Mouse (Mus musculus): Measurements from ENCODE around the gene Trip11. TPM values are rescaled to one million over a fixed set of nuclear protein-coding genes. Genes with fewer than 3 reads are reported as not detected.

Trip11 gene
- total RNA-seq, 1 experiment from 2014 or later: 99.6 TPM

DNA sequence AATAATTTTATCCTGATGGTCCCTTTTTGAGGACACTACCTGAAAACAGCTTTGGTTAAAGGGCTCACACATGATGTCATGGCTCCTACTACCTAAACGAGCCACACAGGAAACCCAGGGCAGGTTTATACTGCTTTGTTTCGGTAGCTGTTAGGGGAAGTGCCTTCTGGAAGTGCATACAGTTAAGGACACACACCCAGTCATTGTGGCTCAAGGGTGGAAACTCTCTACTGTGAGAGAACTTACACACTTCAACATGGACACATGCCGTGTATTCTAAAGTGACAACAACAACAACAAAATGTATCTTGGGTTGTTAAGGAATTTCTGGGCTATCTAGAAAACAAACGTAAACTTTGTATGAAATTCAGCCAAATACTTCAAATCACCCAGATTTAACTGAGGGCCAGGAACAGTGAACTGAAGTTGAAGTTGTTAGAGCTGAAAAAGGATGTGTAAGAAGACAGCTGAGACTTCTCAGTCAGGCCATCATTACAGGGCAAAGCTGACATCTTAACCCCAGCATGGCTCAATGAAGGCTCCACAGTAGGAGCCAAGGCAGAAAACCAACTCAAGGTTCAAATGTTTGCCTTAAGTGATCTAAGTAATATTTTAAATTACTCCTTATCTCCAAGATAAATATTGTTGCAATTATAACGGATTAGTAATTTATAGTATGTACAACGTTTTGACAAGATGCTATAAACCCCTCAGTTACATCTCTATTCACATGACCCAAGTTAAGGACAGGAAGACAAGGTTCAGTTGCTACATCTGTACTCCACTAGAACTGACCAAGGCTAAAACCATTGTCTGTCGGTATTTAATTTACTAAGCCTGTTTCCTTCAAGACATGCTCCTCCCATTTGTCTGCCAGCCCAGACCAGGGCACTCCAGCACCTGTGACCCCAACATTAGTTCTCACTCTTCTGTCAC is 80.6 kb downstream of the Trip11 start:
- 0 out of 2 replicates have a peak, but pooled peaks have one; percentile 18 for ATAC-seq (replicated peaks; ENCODE audit: low read depth, poor library complexity, severe bottlenecking)

DNA sequence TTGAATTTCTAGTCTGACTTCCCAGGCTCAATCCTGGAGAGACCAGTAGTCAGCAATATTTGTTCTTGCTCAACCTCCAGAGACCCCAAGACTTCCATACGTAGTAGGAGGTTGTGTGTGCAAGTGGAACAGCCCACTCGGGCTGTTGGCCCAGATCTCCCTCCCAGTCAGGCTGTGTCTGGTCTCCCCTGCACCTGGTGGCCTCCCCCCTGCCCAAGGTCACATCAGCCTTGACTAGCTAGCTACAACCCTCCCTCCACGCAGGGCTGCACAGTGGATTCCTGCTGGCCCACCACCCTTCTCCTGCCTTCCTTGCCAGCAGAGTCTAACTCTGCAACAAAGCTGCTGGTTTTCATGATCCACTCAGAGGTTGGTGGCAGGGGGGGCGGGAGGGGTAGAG is 81.8 kb downstream of the Trip11 start:
- ATAC-seq (replicated peaks; ENCODE audit: low read depth, poor library complexity, severe bottlenecking): no peak

DNA sequence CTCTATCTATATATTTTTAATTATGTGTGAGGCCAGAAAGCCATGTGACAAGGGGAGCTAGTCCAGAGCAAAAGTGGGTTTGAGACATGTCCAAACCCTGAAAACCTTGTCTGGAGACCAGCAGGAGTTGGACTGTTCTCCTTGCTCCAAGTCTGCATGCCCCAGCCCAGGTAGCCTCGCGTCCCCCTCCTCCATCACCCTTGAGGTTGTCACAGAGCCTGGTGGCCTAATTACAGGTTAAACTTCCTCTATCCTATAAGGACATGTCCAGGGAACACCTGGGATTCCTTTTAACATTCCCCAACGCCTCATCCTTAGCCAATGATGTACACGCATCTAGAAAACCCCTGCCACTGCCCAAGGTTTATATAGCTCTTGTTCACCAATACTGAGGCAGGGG is 89.9 kb downstream of the Trip11 start:
- ATAC-seq (replicated peaks; ENCODE audit: low read depth, poor library complexity, severe bottlenecking): no peak

DNA sequence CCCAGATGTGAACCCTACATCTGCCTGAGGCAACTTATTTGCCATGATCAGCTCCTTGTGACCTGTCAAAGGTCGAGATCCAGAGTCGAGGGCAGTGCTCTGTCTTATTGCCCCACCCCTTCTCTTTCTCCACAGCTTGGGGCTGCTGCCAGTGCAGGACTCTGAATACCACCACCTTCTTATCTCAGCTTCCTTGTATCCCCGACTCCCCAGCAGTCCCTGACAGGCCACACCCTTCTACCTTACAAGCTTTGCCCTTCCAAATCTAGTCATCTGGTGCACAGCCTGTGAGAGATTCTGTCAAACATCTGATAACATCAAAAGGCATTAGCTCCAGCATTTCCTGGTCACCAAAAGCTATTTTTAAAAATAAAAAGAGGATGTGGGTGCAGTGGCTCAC is 91.5 kb downstream of the Trip11 start:
- peak; percentile 34 for ATAC-seq (replicated peaks; ENCODE audit: low read depth, poor library complexity, severe bottlenecking)

DNA sequence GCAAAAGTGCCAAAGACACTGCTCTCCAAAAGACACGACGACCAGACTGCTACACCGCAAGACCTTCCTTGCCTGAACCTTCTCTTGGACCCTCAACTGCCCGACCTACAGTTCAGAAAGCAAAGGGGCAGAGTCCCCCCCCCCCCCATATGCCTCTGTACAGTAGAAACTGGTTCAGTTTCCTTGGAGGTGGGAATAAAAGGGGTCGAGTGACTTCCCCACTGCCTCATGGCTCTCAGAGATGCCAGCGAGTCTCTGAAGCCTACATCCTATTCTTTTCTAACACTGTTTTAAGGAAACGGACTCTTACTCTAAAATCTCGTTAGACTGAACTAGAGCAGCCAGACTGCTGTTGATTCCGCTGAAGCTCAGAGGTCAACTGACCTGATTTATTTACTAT is 93.5 kb downstream of the Trip11 start:
- no peak for ATAC-seq (replicated peaks; ENCODE audit: low read depth, poor library complexity, severe bottlenecking)

DNA sequence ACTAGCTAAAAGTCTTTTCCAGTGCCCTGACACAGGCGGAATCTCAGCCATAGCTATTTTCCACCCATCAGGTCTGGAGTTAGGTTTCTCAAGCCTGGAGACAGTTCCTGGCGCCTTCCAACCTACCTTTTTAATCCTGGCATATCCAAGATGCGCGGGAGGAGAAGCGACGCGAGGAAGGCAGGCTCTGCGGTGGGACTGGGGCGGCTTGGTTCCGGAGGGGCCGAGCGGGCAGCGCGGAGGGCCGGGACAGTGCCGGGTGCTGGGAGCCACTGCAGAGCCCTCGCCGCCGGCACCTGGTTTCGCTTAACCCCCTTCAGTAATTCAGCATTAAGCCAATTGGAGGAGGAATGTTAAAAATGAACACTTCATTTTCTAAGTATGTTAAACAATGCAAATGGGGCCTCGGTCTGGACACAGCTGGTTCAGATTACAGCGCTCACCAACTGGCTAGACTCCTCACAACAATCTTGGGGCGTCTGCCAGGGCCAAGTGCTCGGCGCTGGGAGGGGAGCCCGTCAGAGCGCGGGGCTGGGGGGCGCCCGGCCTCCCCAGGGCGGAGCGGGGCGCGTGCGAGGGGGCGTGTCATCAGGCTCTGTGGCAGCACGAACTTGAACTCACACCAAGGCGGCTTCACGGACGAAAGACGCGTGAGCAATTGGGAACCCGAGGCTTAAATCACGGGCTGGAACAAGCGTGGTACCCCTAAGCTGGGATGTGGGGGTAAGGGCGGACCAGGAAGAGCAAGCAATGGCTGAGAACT is 94.3 kb downstream of the Trip11 start, which contains the start of gene Fbln5:
Gene Fbln5, minus strand, starts transcription at position 448 of the 763 bp plus-strand sequence.
- ATAC-seq (replicated peaks; ENCODE audit: low read depth, poor library complexity, severe bottlenecking): peak; percentile 33

DNA sequence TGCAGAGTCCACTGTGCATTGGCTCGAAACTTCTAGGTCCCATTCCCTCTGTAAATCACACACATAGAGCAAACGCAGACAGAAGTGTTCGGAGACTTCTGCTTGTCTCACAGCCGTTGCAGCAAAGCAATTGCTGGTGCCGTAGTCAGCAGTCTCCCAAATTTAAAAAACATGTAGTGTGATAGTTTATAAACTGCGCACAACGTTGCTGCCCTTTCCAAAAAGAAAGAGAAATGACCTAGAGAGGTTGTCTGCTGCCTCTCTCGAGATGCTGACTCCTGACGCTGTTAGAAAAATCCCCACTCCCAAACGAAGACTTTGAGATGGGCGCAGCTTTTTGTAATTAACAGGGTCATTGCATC is 94.8 kb downstream of the Trip11 start:
- ATAC-seq (replicated peaks; ENCODE audit: low read depth, poor library complexity, severe bottlenecking): no peak

DNA sequence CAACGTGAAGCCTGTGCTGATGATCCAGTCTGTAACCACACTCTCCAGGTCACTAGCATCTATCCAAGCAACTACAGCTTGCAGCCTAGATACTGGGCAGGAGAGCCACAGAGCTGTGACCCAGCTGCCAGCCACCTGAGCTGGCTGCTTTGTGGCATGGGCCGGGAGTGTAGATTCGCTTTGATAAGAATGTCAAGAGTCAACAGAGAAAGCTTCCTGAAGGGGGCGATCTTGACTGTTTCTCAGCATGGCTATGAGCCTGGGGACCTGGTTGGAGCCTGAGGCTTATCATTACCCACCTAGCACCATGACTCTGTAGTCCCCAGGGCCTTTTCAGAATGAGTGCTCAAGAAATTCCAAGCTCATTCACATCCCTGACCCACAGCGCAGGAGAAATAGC is 96.3 kb downstream of the Trip11 start:
- ATAC-seq (replicated peaks; ENCODE audit: low read depth, poor library complexity, severe bottlenecking): peak; percentile 55

DNA sequence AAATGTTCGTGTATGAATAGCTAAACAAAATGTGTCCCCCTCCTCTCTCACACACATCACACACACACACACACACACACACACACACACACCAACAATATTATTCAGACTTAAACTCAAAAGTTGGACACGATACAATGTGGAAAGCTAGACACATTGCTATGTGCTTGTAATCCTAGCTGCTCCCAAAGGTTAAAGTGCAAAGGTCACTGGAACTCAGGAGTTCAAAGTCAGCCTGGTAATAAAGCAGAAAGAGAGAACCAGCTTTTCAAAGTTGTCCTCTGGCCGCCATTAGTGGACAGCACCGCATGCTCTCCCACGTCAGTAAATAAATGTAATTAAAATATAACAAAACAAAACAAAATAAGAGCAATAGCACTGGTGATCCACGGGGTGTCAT is 97.3 kb downstream of the Trip11 start:
- ATAC-seq (replicated peaks; ENCODE audit: low read depth, poor library complexity, severe bottlenecking): no peak

DNA sequence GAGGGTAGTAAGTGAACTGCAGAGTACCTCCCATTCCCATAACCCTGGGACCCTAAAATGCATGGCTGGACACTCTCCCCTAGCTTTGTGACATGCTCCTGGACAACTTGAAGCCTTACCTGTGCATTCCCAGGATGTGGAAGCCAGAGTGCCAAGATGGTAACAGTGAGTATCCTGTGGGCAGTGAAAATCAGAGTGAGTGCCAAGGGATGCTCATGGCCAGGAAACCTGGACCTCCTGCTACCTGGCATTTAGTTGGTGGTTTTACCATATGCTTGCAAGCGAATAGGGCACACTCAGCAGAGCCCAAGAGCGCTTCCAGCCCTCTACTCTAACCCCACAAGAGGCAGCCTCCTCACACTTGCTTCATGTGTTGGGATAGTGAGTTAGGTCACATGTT is 98.6 kb downstream of the Trip11 start:
- ATAC-seq (replicated peaks; ENCODE audit: low read depth, poor library complexity, severe bottlenecking): no peak

DNA sequence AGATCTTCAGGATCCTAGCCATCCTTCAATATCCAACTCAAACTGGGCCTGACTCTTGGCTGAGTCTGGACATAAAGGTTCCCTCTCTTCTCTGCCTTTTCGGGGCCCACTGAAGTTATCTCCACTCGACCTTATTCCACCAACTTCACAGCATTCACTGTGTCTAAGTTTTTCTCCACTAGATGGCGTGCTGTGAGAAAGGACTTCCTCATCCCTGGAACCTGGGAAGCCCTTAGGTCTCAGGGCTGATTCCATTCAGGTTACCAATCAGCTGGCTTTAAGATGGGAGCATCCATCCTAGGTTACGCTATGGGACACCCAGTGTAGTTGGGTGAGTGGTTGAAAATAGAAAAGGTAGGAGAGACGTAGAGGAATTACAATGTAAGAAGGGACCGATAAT is 101.9 kb downstream of the Trip11 start:
- peak; percentile 80 for ATAC-seq (replicated peaks; ENCODE audit: low read depth, poor library complexity, severe bottlenecking)

DNA sequence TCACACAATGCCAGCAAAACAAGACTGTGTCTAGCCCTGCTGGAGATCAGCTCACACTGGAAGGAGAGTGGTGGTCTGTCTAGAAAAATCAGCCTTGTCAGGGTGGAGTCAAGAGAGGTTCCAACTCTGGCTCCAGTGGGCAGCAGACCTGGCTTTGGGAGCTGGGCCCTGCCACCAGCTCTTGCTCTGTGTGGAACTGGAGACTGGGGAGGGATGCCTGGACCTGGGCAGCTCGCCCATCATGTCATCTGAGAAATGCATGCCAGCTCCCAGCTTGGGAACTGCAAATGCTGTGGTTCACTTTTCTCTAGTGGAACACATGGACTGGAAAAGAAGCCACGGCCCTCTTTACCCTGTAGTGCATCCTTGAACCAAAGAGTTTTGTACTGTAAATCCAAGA is 102.6 kb downstream of the Trip11 start:
- ATAC-seq (replicated peaks; ENCODE audit: low read depth, poor library complexity, severe bottlenecking): no peak

DNA sequence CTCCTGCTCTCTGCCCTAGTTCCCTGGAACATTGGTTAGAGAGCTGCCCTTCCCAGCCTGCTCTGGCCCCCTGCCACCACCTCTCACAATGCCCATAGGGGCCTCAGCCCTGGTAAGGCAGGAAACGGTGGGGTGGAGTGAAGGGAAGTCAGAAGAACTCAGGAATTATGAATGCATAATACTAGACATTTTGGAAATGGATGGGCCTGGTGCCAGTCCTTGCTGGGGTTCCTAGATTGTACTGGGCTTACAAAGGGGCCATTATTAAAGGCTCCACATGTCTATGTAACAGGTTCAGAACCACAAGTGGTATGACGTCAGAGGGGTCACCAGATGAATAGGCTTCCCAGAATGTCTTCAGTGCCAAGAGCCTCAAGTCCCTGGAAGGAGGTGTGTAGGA is 105.7 kb downstream of the Trip11 start:
- ATAC-seq (replicated peaks; ENCODE audit: low read depth, poor library complexity, severe bottlenecking): no peak

DNA sequence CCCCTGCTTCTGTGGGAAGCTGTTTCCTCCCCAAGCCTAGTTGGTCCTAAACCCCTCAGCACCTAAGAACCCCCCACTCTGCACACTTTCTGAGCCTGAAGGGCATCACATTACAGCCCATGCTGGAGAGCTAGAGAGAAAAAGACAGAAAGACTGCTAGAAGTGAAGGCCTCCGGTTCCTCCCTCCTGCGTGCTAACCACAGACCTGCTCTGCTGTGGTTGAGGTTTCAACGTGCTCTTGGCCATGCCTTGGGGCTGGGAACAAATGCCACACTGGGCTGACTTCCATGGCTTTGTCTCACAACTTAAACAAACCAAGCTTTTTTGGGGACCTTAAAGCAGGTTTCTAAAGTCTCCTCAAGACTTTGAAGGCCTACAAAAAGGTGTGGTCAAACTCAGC is 110.6 kb downstream of the Trip11 start:
- peak; percentile 73 for ATAC-seq (replicated peaks; ENCODE audit: low read depth, poor library complexity, severe bottlenecking)

DNA sequence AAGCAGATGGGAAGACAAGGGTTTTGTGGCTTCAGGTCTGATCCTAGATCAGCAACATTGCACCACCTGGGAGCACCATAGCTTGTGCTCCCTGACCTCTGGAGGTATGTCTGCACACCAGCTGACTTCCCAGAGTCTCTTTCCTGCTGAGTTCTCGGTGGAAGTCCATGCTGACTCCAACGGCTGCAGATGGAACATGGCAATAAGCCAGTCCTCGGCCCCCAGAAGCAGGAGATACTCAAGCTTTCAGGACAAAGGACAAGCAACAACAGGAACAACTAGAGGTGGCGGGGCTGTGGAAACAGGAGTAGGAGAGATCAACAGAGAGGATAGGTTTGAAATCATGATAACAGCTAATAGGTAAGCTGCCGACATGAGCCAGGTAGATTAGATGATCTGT is 111.3 kb downstream of the Trip11 start:
- no peak for ATAC-seq (replicated peaks; ENCODE audit: low read depth, poor library complexity, severe bottlenecking)

DNA sequence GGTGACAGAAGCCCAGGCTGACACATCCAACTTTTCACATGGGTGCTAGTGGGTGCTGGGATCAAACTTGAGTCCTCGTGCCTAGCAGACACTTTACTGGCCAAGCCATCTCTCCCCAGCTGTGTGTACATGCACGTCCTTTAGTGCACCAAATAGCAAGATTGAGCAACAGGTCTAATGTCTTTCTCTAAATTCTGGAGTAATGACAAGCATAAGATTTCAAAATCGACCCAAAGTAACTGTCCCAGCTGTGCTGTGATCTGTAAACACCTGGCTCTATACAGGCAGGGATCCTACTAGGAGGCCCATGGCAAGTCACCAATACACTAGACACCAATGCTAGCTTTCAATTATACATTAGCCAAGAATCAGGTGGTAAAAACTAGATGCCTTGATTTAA is 112.0 kb downstream of the Trip11 start:
- no peak for ATAC-seq (replicated peaks; ENCODE audit: low read depth, poor library complexity, severe bottlenecking)

DNA sequence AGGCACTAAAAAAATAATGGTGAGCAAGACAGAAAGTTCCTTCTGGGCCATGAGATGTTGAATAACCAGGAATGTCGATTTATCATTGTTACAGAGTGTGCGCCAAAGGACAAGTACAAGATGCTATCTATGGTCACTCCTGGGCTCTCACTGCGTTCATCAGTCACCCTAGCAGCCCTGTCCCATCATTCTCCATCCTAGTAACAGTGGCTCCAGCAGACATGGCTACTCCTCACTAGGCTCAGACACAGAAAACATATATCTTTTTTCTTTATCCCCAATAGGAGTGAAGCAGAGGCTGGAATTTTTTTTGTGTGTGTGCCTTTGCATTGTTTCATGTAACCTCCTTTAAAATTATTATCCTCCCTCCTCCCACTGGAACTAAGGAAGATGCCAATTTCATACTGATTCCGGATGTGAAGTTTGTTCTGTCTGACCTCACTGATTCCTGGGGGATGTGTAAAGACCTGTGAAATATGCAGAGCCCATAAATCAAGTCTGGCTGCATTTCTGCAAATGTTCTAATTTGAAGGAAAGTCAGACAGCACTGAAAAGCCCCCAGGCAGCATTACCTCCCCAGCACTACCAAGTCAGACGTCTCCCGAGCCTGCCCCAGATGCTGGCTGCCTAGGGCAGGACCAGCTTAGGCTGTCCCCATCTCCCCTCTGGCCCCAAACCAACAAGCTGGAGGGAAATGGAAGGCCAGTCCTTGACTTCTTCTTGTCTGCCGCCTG is 114.7 kb downstream of the Trip11 start:
- ATAC-seq (replicated peaks; ENCODE audit: low read depth, poor library complexity, severe bottlenecking): no peak

DNA sequence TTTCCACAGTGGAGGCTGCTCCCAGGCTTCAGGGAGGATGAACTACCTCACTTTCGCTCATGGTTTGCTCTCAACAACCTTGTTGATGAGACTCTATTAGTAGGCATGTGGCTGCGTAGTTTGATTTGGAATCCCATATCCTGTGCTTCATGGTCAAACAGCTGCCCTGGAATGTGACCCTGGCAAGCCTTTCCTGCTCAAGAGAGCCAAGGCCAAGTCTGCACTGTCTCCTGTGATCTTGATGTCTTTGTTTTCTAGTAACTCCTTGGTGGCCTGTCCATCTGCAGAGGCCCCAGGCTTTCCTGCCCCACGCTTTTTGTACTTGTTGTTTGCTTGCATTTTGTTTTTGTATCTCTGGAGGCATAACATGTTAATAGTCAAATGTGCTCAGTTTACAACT is 118.6 kb downstream of the Trip11 start:
- ATAC-seq (replicated peaks; ENCODE audit: low read depth, poor library complexity, severe bottlenecking): no peak

DNA sequence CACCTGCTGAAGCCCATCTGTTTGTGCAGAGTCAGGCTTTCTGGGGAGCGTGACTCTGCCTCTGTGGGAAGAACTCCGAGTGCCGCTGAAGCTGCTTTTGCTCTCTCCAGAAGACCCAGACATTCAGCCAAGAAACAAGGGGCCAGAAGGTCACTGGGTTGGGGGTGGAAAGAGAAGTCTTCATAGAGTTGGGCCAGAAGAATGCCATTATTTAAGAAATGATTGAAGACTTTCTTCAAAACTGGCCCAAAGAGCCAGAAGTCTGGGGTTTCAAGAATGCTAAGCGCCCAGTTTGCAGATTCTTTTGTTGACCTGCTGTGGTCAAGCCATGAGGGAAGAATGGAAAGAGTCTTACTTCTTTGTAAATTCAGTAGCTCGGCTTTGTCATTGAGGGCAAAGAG is 119.8 kb downstream of the Trip11 start:
- ATAC-seq (replicated peaks; ENCODE audit: low read depth, poor library complexity, severe bottlenecking): no peak

DNA sequence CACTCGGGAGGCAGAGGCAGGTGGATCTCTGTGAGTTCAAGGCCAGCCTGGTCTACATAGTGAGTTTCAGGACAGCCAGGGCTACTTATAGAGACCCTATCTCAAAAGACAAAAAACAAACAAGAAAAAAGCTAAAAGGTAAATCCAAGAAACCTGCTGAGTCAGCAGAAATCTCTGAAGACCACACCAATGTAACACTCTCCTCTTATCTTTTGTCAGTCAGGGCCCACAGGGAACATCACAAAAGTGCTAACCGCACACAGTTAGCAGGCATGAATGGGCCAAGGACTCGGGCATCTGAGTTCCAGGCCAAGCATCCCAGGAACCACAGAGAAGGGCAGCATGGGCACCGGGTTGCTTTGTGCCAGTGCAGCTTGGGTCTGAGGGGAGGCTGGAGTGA is 120.4 kb downstream of the Trip11 start:
- ATAC-seq (replicated peaks; ENCODE audit: low read depth, poor library complexity, severe bottlenecking): no peak

DNA sequence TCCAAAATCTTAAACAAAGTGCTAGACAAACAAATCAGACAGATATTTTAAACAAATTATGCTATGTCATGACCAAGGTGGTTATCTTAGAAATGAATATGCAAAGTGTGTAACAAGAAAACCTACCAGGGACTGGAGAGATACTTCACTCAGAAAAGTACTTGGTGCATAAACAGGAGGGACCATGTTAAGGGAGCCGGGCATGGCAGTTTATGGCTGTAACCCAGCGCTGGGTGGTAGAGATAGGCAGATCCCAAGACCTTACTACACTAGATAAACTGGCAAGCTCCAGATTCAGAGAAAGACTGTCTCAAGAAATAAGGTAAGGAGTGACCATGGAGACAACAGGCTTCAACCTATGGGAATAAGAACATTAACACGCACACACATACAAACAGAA is 123.3 kb downstream of the Trip11 start:
- ATAC-seq (replicated peaks; ENCODE audit: low read depth, poor library complexity, severe bottlenecking): no peak

All from common myeloid progenitor, adult 5-6 weeks (primary cell).